Mouse (Mus musculus): ENCODE measurements around the gene Hsd17b2. TPM values are rescaled to one million over a fixed set of nuclear protein-coding genes. Genes with fewer than 3 reads are reported as not detected.

The Hsd17b2 gene
- polyA plus RNA-seq, 1 experiment from 2014 or later = 0.29 TPM

Other genes starting within 250 kb of the Hsd17b2 start
- 1.1 and 2.1 TPM in 2 replicates for gene Plcg2, start 203.6 kb upstream of the Hsd17b2 start, polyA plus RNA-seq (2015; fragmentation: Nextera tagmentation; extraction: Ambion mirVana)
- 1.2 and 1.4 TPM in 2 replicates for gene Sdr42e1, start 28.2 kb upstream of the Hsd17b2 start, polyA plus RNA-seq (2015; fragmentation: Nextera tagmentation; extraction: Ambion mirVana)
- 43.5 and 49.4 TPM in 2 replicates for gene Mphosph6, start 100.0 kb downstream of the Hsd17b2 start, polyA plus RNA-seq (2015; fragmentation: Nextera tagmentation; extraction: Ambion mirVana)

All from neural tube, embryonic 13.5 days (tissue).